Mouse (Mus musculus) testis, adult 2 months (tissue): Measurements from ENCODE around the gene Tmem186.

Experiments used
- CTCF ChIP-seq: fragments of 200-500 bp; IDR thresholded peaks from 2 replicates; pipeline ENCODE4 v1.5.1; 2012; ENCODE audit warnings: low read depth, mild to moderate bottlenecking, inconsistent platforms, low read length, moderate library complexity; ENCODE audit not compliant: control insufficient read depth, insufficient read depth, insufficient replicate concordance
- POLR2A ChIP-seq: fragments of 200-500 bp; IDR thresholded peaks from 2 replicates; pipeline ENCODE4 v1.6.1; 2012; ENCODE audit warnings: low read depth, mild to moderate bottlenecking, inconsistent platforms, low read length, moderate library complexity; ENCODE audit not compliant: control insufficient read depth

DNA sequence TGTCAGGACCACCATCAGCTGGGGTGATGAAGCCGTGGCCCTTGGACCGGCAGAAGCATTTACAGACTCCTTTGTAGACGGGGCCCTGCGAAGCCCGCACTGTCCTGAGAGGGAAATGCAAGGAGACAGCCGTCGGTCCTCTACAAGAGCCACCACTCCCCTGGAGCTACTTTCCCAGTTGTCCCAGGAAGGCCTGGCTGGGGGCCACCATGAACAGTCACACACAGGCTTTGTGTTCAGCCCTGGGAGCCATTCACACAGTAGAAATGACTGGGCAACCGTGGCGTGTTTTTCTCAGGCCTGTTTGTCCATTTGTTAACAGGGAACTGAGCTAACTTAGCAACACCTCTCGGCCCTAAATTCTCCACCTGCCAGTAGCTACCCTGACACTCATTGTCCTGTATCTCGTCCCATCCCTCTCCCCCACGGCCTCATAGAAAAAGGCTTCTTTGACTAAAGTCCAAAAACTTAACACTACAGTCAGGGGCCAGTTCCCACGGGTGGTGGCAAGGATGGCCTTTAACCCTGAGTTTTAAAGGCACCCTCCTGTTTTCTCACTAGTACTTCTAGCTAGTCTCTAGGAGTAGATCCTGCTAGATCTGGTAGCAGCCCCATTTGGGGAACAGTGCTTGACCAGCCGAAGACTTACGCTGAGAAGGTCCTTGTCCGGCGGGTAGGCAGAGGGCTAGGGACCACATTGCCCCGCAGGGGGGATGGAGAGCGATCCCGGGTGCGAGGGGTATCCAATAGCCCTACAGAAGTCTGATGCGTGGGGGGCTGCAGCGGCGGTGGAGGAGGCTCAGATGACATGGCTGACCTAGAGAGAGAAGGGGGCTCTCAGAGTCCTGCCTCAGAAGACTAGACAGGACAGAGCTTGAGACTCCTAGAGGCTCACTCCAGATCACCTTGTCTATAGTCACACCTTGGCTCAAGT, 26.4 kb upstream of the Tmem186 start:
- TF ChIP-seq POLR2A, result no peak
- no peak for TF ChIP-seq CTCF
